ENCODE assay signal across 29 mouse cellular contexts in the genomic region with DNA sequence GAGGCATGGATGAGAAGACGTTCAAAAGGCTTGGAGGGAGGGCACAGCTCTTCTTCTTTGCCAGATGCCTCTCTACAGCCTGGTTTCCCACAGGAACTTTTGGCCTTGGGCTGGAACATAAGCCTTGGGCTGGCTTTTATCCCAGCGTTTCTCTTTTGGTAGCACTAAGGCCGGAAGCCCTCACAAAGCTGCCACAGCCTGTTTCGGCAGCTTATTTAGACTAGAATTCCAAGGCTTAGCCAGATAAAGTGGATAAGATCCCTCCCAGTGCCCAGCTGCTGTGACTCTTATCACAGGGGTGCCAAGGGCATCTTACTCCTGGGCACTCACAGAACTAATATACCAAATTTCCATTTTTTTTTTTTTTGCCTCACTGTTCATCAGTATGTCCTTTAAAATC.
"Had no signal": no experiment of that assay in that cellular context is flagged by ENCODE, and none has a peak within 500 bp of the region (broad histone marks: within the 10 kb centered on the region; RNA-seq: fewer than 3 reads in every experiment).

No protein-coding gene starts in this region.

- H3K27me3 ChIP-seq: limb, embryonic 12.5 days; limb, embryonic 13.5 days; limb, embryonic 15.5 days; liver, embryonic 12.5 days; liver, embryonic 13.5 days; liver, embryonic 15.5 days; lung, embryonic 15.5 days; midbrain, embryonic 12.5 days; midbrain, embryonic 13.5 days had no signal

- H3K27ac ChIP-seq: left cerebral cortex, adult 2 months; limb, embryonic 10.5 days; limb, embryonic 12.5 days; limb, embryonic 13.5 days; limb, embryonic 15.5 days; liver, embryonic 12.5 days; liver, embryonic 13.5 days; liver, embryonic 14.5 days; liver, embryonic 15.5 days; lung, embryonic 15.5 days; macrophage; midbrain, embryonic 10.5 days; midbrain, embryonic 12.5 days; midbrain, embryonic 13.5 days had no signal

- H3K4me3 ChIP-seq: left cerebral cortex, adult 2 months; limb, embryonic 10.5 days; limb, embryonic 12.5 days; limb, embryonic 13.5 days; limb, embryonic 15.5 days; liver, embryonic 12.5 days; liver, embryonic 13.5 days; liver, embryonic 15.5 days; lung, embryonic 15.5 days; megakaryocyte, embryonic 14.5 days; midbrain, embryonic 10.5 days; midbrain, embryonic 12.5 days; midbrain, embryonic 13.5 days; myocyte had no signal

- H3K4me1 ChIP-seq: limb, embryonic 12.5 days; limb, embryonic 15.5 days; liver, embryonic 12.5 days; liver, embryonic 13.5 days; liver, embryonic 15.5 days; megakaryocyte, embryonic 14.5 days had no signal

- DNase-seq: layer of hippocampus, postnatal 36 days; left cerebral cortex, postnatal 4 days; liver; liver, embryonic 13.5 days; liver, postnatal 0 days; lung, adult 18-20 months; lung, adult 2 months; lung, postnatal 10 days; lung, postnatal 36 days; lung, postnatal 4 days; midbrain, embryonic 14.5 days had no signal

- H3K4me2 ChIP-seq: limb, embryonic 12.5 days; limb, embryonic 13.5 days; limb, embryonic 15.5 days; liver, embryonic 11.5 days; liver, embryonic 12.5 days; liver, embryonic 13.5 days; liver, embryonic 15.5 days; lung, embryonic 15.5 days; midbrain, embryonic 12.5 days; midbrain, embryonic 13.5 days had no signal

- H3K9ac ChIP-seq: limb, embryonic 12.5 days; limb, embryonic 13.5 days; limb, embryonic 15.5 days; liver, embryonic 12.5 days; liver, embryonic 13.5 days; liver, embryonic 14.5 days; liver, embryonic 15.5 days; liver, postnatal 0 days; lung, embryonic 15.5 days; midbrain, embryonic 12.5 days; midbrain, embryonic 13.5 days had no signal

- H3K9me3 ChIP-seq: limb, embryonic 10.5 days; limb, embryonic 12.5 days; limb, embryonic 13.5 days; limb, embryonic 15.5 days; liver, embryonic 12.5 days; liver, embryonic 13.5 days; liver, embryonic 15.5 days; lung, embryonic 15.5 days; megakaryocyte, embryonic 14.5 days; midbrain, embryonic 10.5 days; midbrain, embryonic 12.5 days; midbrain, embryonic 13.5 days had no signal

- H3K36me3 ChIP-seq: limb, embryonic 10.5 days; limb, embryonic 12.5 days; limb, embryonic 13.5 days; limb, embryonic 15.5 days; liver, embryonic 12.5 days; liver, embryonic 13.5 days; liver, embryonic 15.5 days; lung, embryonic 15.5 days; midbrain, embryonic 10.5 days; midbrain, embryonic 12.5 days; midbrain, embryonic 13.5 days had no signal

- ATAC-seq: liver, embryonic 12.5 days; liver, postnatal 0 days; lung, postnatal 0 days; midbrain, embryonic 13.5 days; midbrain, embryonic 16.5 days had no signal
